Mouse (Mus musculus): ENCODE results near the gene Ache.

The Ache gene

DNA sequence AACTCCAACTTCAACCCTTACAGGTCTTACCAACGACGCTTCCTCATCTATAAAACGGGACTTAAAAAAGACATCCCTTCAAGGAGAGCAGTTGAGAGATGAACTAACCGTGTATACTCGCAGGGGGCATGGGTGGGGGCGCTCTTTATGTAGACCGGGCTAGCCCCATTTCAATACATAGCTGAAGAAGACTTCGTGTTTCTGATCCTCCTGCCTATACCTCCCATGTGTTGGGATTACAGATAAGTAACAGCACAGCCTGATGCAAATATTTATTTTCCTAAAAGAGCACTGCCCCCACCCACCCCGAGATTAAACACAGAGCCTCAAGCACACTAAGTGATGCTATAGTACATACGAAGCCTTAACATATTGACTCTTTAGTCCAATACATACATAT, 47.0 kb downstream of the Ache start:
- no peak for DNase-seq (ENCODE audit: low spot score)

DNA sequence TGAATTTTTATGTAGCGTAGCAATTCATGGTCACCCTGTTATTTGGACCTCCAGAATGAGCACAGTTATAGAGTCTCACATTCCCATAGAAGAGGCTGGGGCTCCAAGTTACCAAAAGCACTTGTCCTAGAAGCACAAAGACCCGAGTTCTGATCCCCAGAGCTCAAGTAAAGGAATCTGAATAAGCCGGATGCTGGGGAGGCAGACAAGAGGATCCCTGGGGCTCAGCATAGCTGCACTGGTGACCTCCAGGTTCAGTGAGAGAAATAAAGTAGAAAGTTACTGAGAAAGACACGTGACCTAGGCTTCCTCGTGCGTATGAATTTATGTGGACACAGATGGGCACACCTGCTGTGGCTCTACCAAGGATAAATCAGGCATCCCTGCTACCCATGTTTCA, 47.7 kb downstream of the Ache start:
- no peak for DNase-seq (ENCODE audit: low spot score)

DNA sequence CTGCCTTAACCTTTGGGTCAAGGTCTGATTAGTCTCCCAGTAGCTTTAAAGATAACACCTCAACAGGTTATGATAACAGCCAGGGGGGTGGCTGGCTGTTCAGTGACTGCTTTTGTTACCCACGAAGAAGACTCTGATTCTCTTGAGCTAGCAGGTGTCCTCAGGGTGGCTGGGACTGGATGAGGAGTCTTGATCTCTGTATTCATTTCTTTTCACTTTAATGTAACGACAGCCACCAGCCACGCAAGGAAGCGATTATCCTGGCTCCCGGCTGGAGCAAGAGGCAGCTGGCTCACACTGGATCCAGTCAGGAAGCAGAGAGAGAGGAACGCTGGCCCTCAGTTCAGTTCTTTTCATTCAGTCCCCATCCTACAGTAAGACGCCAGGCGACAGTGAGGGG, 49.9 kb downstream of the Ache start:
- DNase-seq (ENCODE audit: low spot score), result no peak

DNA sequence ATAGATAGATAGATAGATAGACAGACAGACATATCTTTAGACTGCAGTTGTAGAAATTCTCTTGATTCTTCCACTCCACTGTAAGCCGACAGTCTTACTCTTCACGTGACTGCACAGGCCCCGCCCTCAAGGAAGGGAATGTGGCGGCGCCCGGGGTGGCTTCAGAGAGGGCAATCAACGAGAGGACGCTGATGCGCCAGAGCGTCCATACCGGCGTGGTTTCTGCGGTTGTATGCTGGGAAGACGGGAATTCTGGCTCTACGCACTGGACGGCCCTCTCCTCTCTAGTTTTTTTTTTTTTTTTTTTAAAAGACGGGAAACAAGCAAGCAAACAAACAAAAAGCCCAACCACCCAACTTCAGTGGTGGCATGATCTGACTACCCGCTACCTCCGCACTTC, 50.9 kb downstream of the Ache start:
- DNase-seq (ENCODE audit: low spot score), result peak; percentile 65

DNA sequence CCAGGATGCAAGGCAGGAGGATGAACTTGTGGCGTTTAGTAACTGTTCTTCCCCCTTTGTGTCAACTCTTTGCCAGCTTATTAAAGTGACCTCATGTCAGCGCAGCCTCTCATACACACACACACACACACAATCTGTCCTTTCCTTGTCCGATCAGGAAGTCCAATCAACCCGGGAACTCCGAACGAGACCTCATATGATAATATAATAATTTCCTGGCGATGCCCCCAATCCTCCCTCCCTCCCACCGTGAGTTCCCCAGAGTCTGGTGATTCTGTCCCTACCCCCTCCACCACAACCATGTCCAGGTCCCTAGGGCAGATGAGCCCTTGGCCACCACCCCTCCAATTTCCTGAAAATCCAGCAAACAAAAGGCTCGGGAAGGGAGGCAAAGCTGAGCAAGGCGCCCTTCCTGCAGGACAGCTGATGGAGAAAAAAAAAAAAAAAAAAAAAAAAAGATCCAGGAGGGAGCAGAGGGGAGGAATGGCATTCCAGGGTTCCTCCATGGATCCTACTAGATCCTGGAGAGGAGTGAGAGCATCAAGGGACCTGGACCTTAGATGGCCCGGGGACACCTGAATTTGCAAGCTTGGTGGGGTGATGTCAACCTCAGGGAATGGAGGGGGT, 51.5 kb downstream of the Ache start:
- no peak for DNase-seq (ENCODE audit: low spot score)

DNA sequence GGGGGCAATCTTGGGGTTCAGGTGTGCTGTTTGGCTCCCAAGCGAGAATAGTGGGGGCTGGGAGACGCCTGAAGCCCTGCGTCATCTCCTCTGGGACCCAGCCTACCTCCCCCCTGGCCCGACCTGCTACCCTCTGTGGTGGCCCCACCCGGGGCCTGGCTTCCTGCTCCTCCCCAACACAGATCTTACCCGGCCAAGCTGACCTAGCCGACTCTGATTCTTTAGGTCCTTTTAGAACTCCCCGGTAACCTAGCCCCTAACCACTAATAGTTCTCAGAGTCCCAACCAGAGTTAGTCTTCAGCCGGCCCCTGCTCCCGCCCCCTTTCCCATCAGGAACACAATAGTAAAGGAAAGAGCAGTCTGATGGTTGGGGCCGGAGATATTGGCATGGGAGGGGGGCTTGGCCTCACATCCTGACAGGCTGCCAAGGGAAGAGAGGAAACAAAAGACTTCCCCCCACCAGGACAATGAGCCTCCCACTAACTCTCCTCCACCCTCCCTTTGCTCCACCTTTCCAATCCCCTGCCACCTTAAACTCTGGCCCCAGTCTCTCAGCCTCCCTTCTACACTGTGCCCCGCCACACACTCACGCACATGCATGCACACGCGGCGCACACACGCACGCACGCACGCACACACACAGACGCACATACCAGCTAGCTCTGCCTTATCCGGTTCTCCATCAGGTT, 52.1 kb downstream of the Ache start:
- no peak for DNase-seq (ENCODE audit: low spot score)

DNA sequence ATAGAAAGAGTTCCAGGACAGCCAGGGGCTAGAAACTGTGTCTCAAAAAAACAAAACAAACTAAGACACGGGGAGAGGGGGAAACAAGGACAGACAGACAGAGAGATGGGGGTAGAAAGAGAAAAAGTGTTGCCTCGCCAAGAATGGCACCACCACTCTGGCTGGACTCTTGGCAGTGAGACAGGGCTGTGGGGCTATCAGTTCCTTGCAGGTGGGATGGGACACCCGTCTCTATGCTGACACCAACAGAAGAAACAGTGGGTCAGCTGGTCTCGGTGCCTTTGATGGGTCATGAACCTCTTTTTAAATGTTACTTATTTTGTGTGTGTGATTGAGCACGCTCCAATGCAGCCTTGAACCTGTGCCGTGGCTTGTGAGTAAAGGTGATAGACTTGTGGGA, 52.9 kb downstream of the Ache start:
- no peak for DNase-seq (ENCODE audit: low spot score)

DNA sequence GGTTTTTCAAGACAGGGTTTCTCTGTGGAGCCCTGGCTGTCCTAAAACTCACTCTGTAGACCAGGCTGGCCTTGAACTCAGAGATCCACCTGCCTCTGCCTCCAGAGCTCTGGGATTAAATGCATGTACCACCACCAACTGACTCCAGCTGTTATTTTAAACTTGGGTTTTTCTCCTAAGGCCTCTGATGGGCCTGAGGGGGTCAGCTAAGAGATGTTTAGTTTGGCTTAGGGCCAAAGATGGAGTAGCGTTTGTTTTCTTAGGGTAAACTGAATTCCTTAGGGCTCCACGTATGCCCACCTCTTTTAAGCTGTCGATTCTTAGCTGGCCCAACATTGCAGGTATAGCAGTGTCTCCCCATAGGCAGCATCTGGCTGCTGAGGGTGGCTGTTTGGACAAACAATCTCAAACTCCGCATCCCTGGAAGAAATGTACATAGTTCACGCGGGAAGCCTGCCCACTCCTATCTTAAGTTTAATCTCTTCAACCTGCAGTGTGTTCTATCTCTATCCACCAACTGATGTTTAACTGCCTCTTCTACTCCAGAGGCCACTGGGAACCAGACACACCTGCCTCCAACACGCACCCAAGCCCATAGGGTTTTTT, 55.2 kb downstream of the Ache start:
- DNase-seq (ENCODE audit: low spot score), result no peak

DNA sequence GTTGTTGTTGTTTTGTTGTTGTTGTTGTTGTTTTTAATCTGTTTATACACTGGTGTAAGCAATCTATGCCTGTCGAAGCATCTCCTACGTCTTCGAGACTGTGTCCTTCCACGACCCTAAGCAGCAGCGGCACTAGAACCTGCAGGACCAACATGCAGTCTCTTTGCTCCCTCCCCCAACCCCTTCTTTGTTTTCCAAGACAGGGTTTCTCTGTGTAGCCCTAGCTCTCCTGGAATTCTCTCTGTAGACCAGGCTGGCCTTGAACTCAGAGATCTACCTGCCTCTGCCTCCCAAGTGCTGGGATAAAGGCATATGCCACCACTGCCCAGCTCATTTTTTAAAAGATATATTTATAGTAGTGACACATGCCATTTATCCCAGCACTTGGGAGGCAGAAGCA, 56.1 kb downstream of the Ache start:
- no peak for DNase-seq (ENCODE audit: low spot score)

DNA sequence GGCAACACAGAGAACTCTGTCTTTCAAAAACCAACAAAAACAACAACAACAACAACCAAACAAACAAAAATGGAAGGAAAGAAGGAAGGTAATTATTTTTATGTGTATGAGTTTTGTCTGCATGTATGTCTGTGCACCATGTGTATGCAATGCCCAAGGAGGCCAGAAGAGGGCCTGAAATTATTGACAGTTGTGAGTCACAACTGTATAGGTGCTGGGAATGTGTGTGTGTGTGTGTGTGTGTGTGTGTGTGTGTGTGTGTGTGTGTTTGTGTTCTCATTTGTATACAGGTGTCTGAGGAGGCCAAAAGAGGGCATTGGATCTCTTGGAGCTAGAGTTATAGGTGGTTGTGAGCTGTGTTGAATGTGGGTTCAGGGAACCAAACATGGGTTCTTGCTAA, 56.5 kb downstream of the Ache start:
- no peak for DNase-seq (ENCODE audit: low spot score)

All from urinary bladder, postnatal 10 days (tissue).